Mouse (Mus musculus) lung, postnatal 0 days (tissue): Measurements from ENCODE around the gene Cyp2c50.
"Not testable (repeated sequence)": the region's sequence is repeated elsewhere in the genome, so short reads cannot be mapped to it uniquely, and the experiment has no call there.

Experiments used
- CTCF ChIP-seq: IDR thresholded peaks from 2 replicates; pipeline ENCODE4 v1.5.1; 2016; ENCODE audit warnings: antibody characterized with exemption, mild to moderate bottlenecking
- EP300 ChIP-seq: IDR thresholded peaks from 2 replicates; pipeline ENCODE4 v1.6.1; 2016; ENCODE audit warnings: antibody characterized with exemption, mild to moderate bottlenecking, control low read depth

DNA sequence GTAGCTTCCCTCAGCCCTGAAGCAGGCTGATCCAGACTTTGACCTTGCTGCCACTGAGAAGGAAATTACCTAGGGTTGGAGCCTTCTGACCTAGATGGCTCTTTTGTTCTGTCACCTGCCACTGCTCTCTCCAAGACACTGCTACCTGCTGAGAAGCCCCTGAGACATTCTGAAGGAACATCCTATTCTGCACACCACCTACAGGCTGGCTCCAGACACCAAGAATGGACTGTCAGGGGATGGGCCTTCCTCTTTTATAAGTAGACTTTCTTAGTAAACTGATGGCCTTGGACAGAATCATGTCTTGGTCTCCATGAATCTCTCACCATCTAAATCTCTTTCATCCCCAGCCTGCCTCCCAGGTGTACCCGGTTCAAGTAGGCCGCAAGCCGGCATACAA lies 35.7 kb downstream of the Cyp2c50 start:
- TF ChIP-seq CTCF, EP300: not testable (repeated sequence)
